Mouse (Mus musculus) kidney, adult 2 months (tissue): Measurements from ENCODE around the gene Sec14l2. TPM values are rescaled to one million over a fixed set of nuclear protein-coding genes. Genes with fewer than 3 reads are reported as not detected.
A peak's percentile ranks its signal among the peaks of the same experiment; 100 is the strongest.

Source experiments
- DNase-seq: peaks from one replicate; pipeline ENCODE4 v3.0.0; 2021
- H3K27ac ChIP-seq: fragments of 200-500 bp; 2 replicates; pipeline ENCODE4 v1.5.1; 2012; ENCODE audit warnings: low read depth, low read length, control low read depth, inconsistent platforms; ENCODE audit not compliant: insufficient read depth
- H3K27me3 ChIP-seq: fragments of 200-500 bp; replicated peaks from 2 replicates; pipeline ENCODE4 v1.6.1; 2012; ENCODE audit warnings: mild to moderate bottlenecking, moderate library complexity, low read length, inconsistent platforms; ENCODE audit not compliant: control insufficient read depth, insufficient read depth
- H3K36me3 ChIP-seq: fragments of 200-500 bp; 2 replicates; pipeline ENCODE4 v1.6.1; 2012; ENCODE audit warnings: mild to moderate bottlenecking, moderate library complexity, low read length, inconsistent platforms; ENCODE audit not compliant: control insufficient read depth, insufficient read depth
- H3K4me1 ChIP-seq: fragments of 200-500 bp; 2 replicates; pipeline ENCODE4 v1.6.1; 2011; ENCODE audit warnings: low read length; ENCODE audit not compliant: control insufficient read depth, insufficient read depth
- H3K4me3 ChIP-seq: fragments of 200-500 bp; 2 replicates; pipeline ENCODE4 v1.5.1; 2011; ENCODE audit warnings: mild to moderate bottlenecking, low read depth, low read length, control low read depth; ENCODE audit not compliant: insufficient read depth
- CTCF ChIP-seq: fragments of 200-500 bp; conservative IDR thresholded peaks from 2 replicates; pipeline ENCODE4 v1.5.1; 2011; ENCODE audit warnings: low read depth, mild to moderate bottlenecking, control low read depth, low read length, moderate library complexity, mixed read lengths; ENCODE audit not compliant: insufficient read depth, insufficient read length
- POLR2A ChIP-seq: fragments of 200-500 bp; IDR thresholded peaks from one replicate; pipeline ENCODE4 v1.6.1; 2011; ENCODE audit warnings: low read depth, low read length, control low read depth
- WGBS: fragments of 180-500 bp; shearing (Covaris S2); methylation state at CpG from one replicate; pipeline ENCODE4 v1.1.7; 2018; 5-methylcytosine and 5-hydroxymethylcytosine counted together
- polyA plus RNA-seq: library from polyadenylated mRNA; depleted of rRNA; stranded (reverse); fragments of >200 nt; gene quantifications from 2 replicates; pipeline ENCODE4 v1.2.3, GENCODE M21; 2012

Sec14l2 gene
- polyA plus RNA-seq, 1 experiment, result 1.8 TPM

DNA sequence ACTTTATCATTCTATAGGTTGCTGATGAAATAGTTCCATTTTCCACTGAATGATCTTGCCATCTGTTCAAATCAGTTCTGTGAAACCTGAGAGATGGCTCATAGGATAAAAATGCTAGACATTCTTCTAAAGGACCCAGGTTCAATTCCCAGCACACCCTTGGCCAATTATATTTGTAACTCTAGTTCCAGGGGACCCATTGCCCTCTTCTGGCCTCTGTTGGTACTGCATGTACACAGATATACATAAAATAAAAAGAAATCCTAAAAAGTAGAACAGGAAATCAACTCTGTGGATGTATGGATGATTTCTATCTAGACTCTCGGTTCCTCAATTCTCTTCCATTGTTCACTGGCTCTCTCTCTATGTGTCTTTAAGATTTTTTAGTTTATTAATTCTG, 3.8 kb upstream of the Sec14l2 start:
- no peak overlapping the region for H3K27ac ChIP-seq
- TF ChIP-seq POLR2A, result no peak
- TF ChIP-seq CTCF, result no peak
- H3K4me1 ChIP-seq, result no peaks in the 10 kb centered on the region
- no peaks in the 10 kb centered on the region for H3K27me3 ChIP-seq
- H3K36me3 ChIP-seq, result no peaks in the 10 kb centered on the region
- DNase-seq, result no peak
- WGBS, result 93% methylated on average over 1 of the region's 1 CpGs
- H3K4me3 ChIP-seq, result no peak overlapping the region

DNA sequence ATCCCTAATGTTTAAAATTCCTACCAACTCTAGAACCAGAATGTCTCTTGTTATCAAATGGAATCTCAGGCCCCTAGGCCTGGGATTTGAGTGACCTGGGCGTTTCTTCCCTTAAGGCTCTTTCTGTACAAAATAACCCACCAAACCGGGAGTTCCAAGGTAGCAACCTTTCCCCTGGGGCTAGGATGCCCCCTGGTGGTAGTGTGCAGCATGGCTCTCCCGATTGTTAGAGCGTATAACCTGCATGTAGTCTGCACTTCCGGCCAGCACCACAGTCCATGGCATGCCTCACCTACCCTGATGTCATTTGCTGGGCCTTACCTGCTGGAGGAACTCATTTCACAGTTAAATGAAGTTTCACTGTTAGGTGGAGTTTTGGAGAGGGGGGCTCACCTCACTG, 707 bp upstream of the Sec14l2 start:
- H3K27ac ChIP-seq, result no peak overlapping the region
- no peaks in the 10 kb centered on the region for H3K4me1 ChIP-seq
- WGBS, result 57% methylated on average over 5 of the region's 5 CpGs
- DNase-seq, result peak; percentile 42
- TF ChIP-seq POLR2A (no peak), CTCF (peak; percentile 89)
- H3K36me3 ChIP-seq, result no peaks in the 10 kb centered on the region
- no peak overlapping the region for H3K4me3 ChIP-seq
- no peaks in the 10 kb centered on the region for H3K27me3 ChIP-seq

DNA sequence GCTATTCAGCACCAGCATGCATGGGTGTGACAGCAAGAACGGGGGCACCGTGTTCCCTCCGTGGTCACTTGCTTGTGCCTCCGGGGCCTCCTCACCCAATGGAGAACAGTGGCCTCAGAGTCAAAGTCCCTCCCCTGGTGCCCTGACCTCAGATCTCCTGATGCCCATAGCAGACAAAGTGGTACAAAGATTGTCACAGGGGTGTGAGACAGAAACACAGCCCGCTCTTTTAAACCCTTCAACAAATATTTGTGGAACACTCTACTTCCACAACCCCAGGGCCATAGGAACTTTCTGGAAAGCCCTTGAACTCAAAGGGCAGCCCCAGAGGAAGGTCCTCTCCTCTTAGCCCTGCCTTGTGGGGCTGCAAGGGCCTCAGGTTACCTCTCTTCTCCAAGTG, 989 bp downstream of the Sec14l2 start:
- H3K4me1 ChIP-seq, result no peaks in the 10 kb centered on the region
- H3K36me3 ChIP-seq, result no peaks in the 10 kb centered on the region
- DNase-seq, result no peak
- 71% methylated on average over 5 of the region's 5 CpGs for WGBS
- no peaks in the 10 kb centered on the region for H3K27me3 ChIP-seq
- no peak overlapping the region for H3K27ac ChIP-seq
- H3K4me3 ChIP-seq, result no peak overlapping the region
- TF ChIP-seq POLR2A, result no peak
- TF ChIP-seq CTCF, result no peak

DNA sequence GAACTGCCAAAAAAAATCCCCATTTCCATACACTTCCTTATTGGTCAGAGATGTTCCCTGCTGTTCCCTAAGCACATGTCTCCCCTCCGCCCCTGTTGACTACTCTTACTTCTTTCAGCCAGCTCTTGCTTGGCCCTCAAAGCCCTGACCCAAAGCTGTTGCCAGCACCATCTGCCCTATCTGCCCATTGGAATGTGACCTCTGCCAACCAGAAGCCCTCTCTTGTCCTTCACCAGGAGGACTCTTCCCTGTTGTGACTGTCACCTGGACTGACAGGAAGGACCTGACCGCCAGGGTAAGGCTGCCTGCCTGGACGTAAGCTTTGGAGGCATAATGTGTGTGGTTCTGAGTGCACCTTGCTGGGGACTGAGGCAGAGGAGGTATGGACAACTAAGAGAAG, 1.5 kb downstream of the Sec14l2 start:
- no peak for DNase-seq
- 92% methylated on average over 3 of the region's 3 CpGs for WGBS

DNA sequence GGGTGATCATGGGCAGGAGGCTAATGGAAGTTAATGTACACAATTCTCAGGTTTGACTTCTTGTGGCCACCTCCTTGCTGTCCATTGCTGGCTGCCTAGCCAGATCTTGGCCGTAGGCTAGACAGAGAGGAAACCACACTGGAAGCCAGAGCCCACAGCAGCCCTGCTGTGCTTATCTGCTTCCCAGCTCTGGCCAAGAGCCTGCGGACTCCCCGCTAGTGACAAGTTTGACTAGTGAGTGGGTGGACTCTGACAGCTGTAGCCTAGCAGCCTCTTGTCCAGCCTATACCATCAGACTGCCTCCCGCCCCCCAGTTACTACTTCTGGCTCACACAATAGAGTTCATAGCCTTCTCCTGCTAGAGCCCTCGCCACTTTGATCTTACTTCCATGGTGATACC, 3.6 kb downstream of the Sec14l2 start:
- Histone ChIP-seq H3K27ac (no peak overlapping the region), H3K4me1 (no peaks in the 10 kb centered on the region), H3K4me3 (no peak overlapping the region), H3K27me3 (no peaks in the 10 kb centered on the region), H3K36me3 (no peaks in the 10 kb centered on the region)
- no peak for TF ChIP-seq CTCF
- TF ChIP-seq POLR2A, result no peak
- 85% methylated on average over 5 of the region's 5 CpGs for WGBS
- no peak for DNase-seq

More for the DNA sequence above, 1.5 kb downstream of the Sec14l2 start:
- H3K4me3 ChIP-seq, result no peak overlapping the region
- no peaks in the 10 kb centered on the region for H3K27me3 ChIP-seq
- no peak overlapping the region for H3K27ac ChIP-seq
- TF ChIP-seq CTCF, result no peak
- no peaks in the 10 kb centered on the region for H3K4me1 ChIP-seq
- no peaks in the 10 kb centered on the region for H3K36me3 ChIP-seq

DNA sequence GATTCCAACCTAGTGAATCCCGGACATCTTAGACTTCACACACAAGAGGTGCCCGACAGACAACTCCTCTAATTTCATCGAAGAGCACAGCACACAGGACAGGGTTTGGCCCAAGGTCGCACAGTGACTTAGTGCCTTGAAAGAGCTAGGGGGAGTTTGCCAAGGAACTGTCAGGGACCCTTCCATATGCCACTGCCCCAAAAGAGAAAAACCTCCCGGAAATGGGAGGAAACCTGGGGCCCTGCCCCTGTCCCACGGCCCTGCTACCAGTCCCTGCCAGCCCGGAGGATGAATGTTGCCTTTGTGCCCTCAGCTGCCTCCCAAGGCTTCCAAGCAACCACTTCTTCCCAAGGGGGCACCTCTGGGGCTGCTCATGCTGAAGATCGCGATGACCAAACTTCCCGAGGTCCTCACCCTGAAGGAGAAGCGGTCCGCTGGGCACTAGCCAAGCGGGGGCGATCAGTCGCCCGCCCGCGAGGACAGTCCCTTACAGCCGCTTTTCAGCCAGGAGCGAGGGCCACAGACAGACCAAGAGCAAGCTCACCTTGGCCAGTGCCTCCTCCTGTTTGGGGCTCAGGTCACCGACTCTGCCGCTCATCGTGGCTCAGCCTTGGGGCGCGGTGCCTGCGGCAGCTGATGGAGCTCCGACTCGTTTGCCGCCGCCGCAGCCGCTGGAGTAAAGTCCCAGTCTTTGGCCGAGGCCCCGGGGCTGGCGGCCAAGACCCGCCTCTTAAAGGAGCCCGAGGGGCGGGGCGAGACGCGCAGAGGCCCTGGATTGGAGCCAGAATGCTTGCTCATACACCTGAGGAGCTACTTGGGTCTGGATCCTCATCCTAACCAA, 4.9 kb downstream of the Sec14l2 start:
- WGBS, result 4% methylated on average over 41 of the region's 41 CpGs

DNA sequence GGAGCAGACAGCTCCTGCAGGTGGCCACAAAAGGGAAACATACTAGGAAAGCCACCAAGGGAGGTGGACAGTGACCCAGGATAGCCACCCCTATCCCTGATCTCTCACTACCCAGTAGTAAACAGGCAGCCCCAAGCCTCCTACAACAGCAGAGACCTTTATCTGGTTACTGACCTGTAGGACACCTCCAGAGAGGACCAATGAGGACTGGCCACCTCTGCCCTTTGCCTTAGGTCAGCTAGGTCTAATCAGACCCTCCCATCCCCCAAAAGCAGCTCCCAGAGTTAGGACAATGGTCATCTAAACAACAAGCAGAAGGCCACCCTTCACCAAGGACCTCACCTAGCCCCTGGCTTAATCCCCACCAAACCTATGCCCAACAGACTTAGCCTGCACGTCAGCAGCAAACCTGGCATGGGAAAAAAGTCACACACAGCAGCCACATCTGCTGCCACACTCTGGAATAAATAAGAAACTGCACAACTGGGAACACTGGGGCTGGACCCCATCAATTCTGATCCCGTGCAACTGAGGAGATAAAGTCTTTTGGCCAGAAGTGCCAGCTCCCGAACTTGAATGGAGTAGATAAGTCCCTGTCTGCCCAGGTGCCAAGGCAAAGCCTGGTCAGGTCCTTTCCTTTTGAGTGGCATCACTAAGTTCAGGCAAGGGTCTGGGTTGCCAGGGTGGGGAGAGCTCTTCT, 5.7 kb downstream of the Sec14l2 start:
- Histone ChIP-seq H3K36me3 (no peaks in the 10 kb centered on the region), H3K27ac (no peak overlapping the region), H3K27me3 (no peaks in the 10 kb centered on the region), H3K4me3 (no peak overlapping the region), H3K4me1 (no peaks in the 10 kb centered on the region)
- TF ChIP-seq POLR2A (no peak), CTCF (0 out of 2 replicates have a peak, but pooled peaks have one; percentile 0)
- DNase-seq, result no peak
- 23% methylated on average over 3 of the region's 3 CpGs for WGBS

More for the DNA sequence above, 4.9 kb downstream of the Sec14l2 start:
- no peaks in the 10 kb centered on the region for H3K27me3 ChIP-seq
- no peaks in the 10 kb centered on the region for H3K36me3 ChIP-seq
- H3K4me1 ChIP-seq, result no peaks in the 10 kb centered on the region
- TF ChIP-seq CTCF (no peak), POLR2A (no peak)
- no peak overlapping the region for H3K27ac ChIP-seq
- peak overlapping the region; percentile 54 for H3K4me3 ChIP-seq
- peak; percentile 87 for DNase-seq
